Mouse (Mus musculus): ENCODE measurements around the gene Coro2a. TPM values are rescaled to one million over a fixed set of nuclear protein-coding genes. Genes with fewer than 3 reads are reported as not detected.

The Coro2a gene
- 132 TPM for polyA plus RNA-seq (2017; shearing (Covaris generic))

GRCm38 (mm10) chr4:46601844-46602423, at the start of gene Coro2a:
Gene Coro2a (minus strand): TSS chr4:46602202.

GRCm38 (mm10) chr4:46650086-46650753, 48.2 kb upstream of the Coro2a start, which contains the start of gene Tbc1d2:
Gene Tbc1d2 (minus strand): TSS chr4:46650209.

GRCm38 (mm10) chr4:46535840-46536361, 66.1 kb downstream of the Coro2a start, which contains the start of gene Trim14:
Gene Trim14 (minus strand): TSS chr4:46536141.

GRCm38 (mm10) chr4:46489028-46489925, 112.7 kb downstream of the Coro2a start, which contains the start of gene Nans:
Gene Nans (plus strand): TSS chr4:46489248.

Other genes starting within 250 kb of the Coro2a start
- 24.2 TPM for gene Trmo, start 212.8 kb downstream of the Coro2a start, polyA plus RNA-seq (2017; shearing (Covaris generic))
- gene Hemgn, start 188.7 kb downstream of the Coro2a start, polyA plus RNA-seq (2017; shearing (Covaris generic)) = 0.57 TPM
- gene Anp32b, start 151.3 kb downstream of the Coro2a start, polyA plus RNA-seq (2017; shearing (Covaris generic)) = 51.3 TPM
- 89.3 TPM for gene Nans, start 113.0 kb downstream of the Coro2a start, polyA plus RNA-seq (2017; shearing (Covaris generic))
- 56.2 TPM for gene Trim14, start 66.1 kb downstream of the Coro2a start, polyA plus RNA-seq (2017; shearing (Covaris generic))
- gene Tbc1d2, start 48.0 kb upstream of the Coro2a start, polyA plus RNA-seq (2017; shearing (Covaris generic)) = 2.5 TPM

All from inflammation-experienced regulatory T-cells, adult 16 weeks (primary cell).